Mouse (Mus musculus): ENCODE results near the gene Slc4a10.

DNA sequence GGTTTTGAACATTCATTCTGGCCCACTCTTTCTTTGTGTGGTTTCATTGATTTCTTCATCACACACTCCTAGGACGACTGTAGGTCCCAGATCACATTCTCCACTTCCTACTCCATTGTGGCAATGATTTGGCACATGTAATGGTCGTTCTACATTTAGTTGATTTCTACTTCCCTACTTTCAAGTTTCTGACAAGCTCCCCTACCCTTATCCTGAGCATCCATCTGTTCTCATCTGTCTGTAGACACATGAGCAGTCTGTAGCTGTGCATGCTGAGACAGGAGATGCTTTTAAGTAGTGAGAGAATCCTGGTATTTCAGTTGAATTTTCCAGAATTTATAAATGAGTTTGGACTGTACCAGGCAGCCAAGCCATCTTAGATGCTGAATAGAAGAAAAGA lies 270.7 kb downstream of the Slc4a10 start:
- TF ChIP-seq GATA1 (IDR thresholded peaks at IDR 0.05; ENCODE audit: low read length) (no peak), TAL1 (IDR thresholded peaks at IDR 0.05; ENCODE audit: low read length) (no peak)
